Mouse (Mus musculus) stomach, postnatal 0 days (tissue): ENCODE measurements around the gene Tigar. TPM values are rescaled to one million over a fixed set of nuclear protein-coding genes. Genes with fewer than 3 reads are reported as not detected.
A peak's percentile ranks its signal among the peaks of the same experiment; 100 is the strongest.

ENCODE experiments used
- ATAC-seq: fragments of 200-750 bp; cut with Nextera tagmentation; 2 replicates; pipeline ENCODE4 v1.8.0; 2017; ENCODE audit not compliant: low FRiP score, low TSS enrichment
- DNase-seq: peaks from one replicate; pipeline ENCODE4 v3.0.0-alpha.2; 2016; ENCODE audit warnings: low spot score
- H3K27ac ChIP-seq: fragments of 300-500 bp; sonication (generic); replicated peaks from 2 replicates; pipeline ENCODE4 v1.5.1; 2014; ENCODE audit warnings: mild to moderate bottlenecking, control low read depth
- H3K27me3 ChIP-seq: fragments of 300-500 bp; sonication (generic); 2 replicates; pipeline ENCODE4 v1.6.1; 2014; ENCODE audit warnings: low read length; ENCODE audit not compliant: control insufficient read depth, insufficient read depth
- H3K36me3 ChIP-seq: fragments of 300-500 bp; sonication (generic); 2 replicates; pipeline ENCODE4 v1.6.1; 2014; ENCODE audit warnings: low read length, mixed read lengths; ENCODE audit not compliant: control insufficient read depth, insufficient read depth
- H3K4me1 ChIP-seq: fragments of 300-500 bp; sonication (generic); replicated peaks from 2 replicates; pipeline ENCODE4 v1.6.1; 2014; ENCODE audit warnings: antibody characterized with exemption; ENCODE audit not compliant: control insufficient read depth, insufficient read depth
- H3K4me2 ChIP-seq: fragments of 300-500 bp; sonication (generic); replicated peaks from 2 replicates; pipeline ENCODE4 v1.6.1; 2014; ENCODE audit warnings: low read depth, mild to moderate bottlenecking, control low read depth, moderate library complexity
- H3K4me3 ChIP-seq: fragments of 300-500 bp; sonication (generic); 2 replicates; pipeline ENCODE4 v1.5.1; 2014; ENCODE audit warnings: low read depth, low read length, control low read depth
- H3K9ac ChIP-seq: fragments of 300-500 bp; sonication (generic); 2 replicates; pipeline ENCODE4 v1.6.1; 2014; ENCODE audit warnings: mild to moderate bottlenecking, low read length, control low read depth, mixed read lengths
- H3K9me3 ChIP-seq: fragments of 300-500 bp; sonication (generic); 2 replicates; pipeline ENCODE4 v1.6.1; 2016; ENCODE audit warnings: low read length; ENCODE audit not compliant: control insufficient read depth
- CTCF ChIP-seq: IDR thresholded peaks from 2 replicates; pipeline ENCODE4 v1.5.1; 2016; ENCODE audit warnings: antibody characterized with exemption, low read depth, mild to moderate bottlenecking, moderate library complexity
- EP300 ChIP-seq: optimal IDR thresholded peaks from 2 replicates; pipeline ENCODE3; 2016; ENCODE audit warnings: antibody characterized with exemption
- WGBS: fragments of 180-500 bp; shearing (Covaris S2); extraction: QIAGEN DNeasy Blood & Tissue Kit; methylation state at CpG from one replicate; pipeline ENCODE4 v1.1.7; 2014; 5-methylcytosine and 5-hydroxymethylcytosine counted together
- polyA plus RNA-seq: library from polyadenylated mRNA; unstranded; fragments of >200 nt; fragmentation: Nextera tagmentation; extraction: Ambion mirVana; gene quantifications from 2 replicates; pipeline ENCODE4 v1.2.1, GENCODE M21; 2015

Gene Tigar
- polyA plus RNA-seq, 1 experiment from 2014 or later, result 4.1 TPM

DNA sequence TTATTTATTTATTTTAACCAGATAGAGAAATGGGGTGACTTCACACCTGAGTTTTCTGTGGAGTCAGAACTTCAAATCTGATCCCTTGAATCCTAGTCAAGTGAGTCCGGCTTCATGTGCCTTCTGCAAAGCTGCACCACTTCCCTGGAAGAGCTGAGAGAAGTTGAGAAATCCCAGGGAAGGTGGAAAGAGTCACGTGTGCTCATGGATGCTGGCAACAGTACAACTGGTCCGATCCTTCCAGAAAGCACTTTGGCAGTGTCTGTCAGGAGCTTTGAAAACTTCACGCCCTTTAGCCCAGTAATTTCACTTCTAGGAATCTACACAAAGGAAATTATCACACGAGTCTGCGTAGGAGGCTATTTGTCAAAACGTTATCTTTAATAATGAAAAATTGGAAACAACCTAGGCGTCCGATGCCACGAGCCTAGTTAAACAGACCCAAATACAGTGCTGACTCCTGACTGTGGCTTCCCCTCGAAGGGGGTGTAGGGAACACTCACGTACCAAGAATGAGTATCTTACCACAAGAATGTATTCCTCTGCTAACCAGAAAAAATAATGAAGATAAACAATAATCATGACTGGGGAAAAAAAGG lies 52.3 kb downstream of the Tigar start:
- TF ChIP-seq CTCF (no peak), EP300 (no peak)
- WGBS, result 24% methylated on average over 12 of the region's 12 CpGs
- ATAC-seq (0 out of 2 replicates have a peak, but pooled peaks have one; percentile 40), DNase-seq (no peak)
- H3K36me3 ChIP-seq, result no peaks in the 10 kb centered on the region
- H3K4me3 ChIP-seq, result no peak overlapping the region
- no peaks in the 10 kb centered on the region for H3K27me3 ChIP-seq
- no peak overlapping the region for H3K27ac ChIP-seq
- H3K9me3 ChIP-seq, result no peaks in the 10 kb centered on the region
- no peaks in the 10 kb centered on the region for H3K4me1 ChIP-seq
- no peak overlapping the region for H3K9ac ChIP-seq
- peak overlapping the region; percentile 6; the same call in 1 of the 2 replicates for H3K4me2 ChIP-seq

DNA sequence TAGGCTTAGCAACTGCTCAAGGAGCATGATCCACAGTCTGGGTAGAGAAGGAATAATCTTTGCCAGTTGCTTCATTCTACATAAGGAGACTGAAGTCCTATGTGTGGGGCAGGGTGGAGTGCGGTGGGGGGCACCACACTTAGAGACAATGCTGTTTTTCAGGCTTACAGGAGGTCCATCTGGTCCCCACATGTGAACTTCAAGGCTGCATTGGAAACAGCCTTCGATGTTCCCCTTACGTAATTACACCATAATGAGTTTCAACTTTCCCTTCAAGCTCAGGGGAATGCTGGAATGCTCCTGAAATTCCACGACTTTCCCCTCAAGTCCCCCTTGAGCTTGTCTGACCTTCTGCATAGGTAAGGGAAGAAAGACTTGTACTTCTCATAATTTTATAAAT lies 58.5 kb downstream of the Tigar start:
- no peak for TF ChIP-seq CTCF
- TF ChIP-seq EP300, result no peak

GRCm38 (mm10) chr6:127044909-127045308 lies 64.4 kb downstream of the Tigar start:
- DNase-seq (peak; percentile 24), ATAC-seq (peak; percentile 42; the same call in 1 of the 2 replicates)
- no peak overlapping the region for H3K4me2 ChIP-seq
- WGBS, result 26% methylated on average over 6 of the region's 6 CpGs
- TF ChIP-seq EP300, result no peak
- no peak for TF ChIP-seq CTCF
- no peaks in the 10 kb centered on the region for H3K36me3 ChIP-seq
- H3K9me3 ChIP-seq, result no peaks in the 10 kb centered on the region
- H3K9ac ChIP-seq, result no peak overlapping the region
- no peak overlapping the region for H3K27ac ChIP-seq
- H3K4me1 ChIP-seq, result no peaks in the 10 kb centered on the region
- no peaks in the 10 kb centered on the region for H3K27me3 ChIP-seq
- no peak overlapping the region for H3K4me3 ChIP-seq

More for the DNA sequence above, 58.5 kb downstream of the Tigar start:
- DNase-seq (no peak), ATAC-seq (no peak)
- no peaks in the 10 kb centered on the region for H3K9me3 ChIP-seq
- no peaks in the 10 kb centered on the region for H3K4me1 ChIP-seq
- WGBS, result 70% methylated on average over 4 of the region's 4 CpGs
- no peak overlapping the region for H3K4me2 ChIP-seq
- H3K4me3 ChIP-seq, result no peak overlapping the region
- no peaks in the 10 kb centered on the region for H3K36me3 ChIP-seq
- H3K27ac ChIP-seq, result no peak overlapping the region
- H3K27me3 ChIP-seq, result no peaks in the 10 kb centered on the region
- no peak overlapping the region for H3K9ac ChIP-seq

Other genes starting within 250 kb of the Tigar start
- 0.05 TPM in 1 of 2 replicates, not detected in the other for gene Dyrk4, start 187.7 kb downstream of the Tigar start, polyA plus RNA-seq
- 13.3 and 14.6 TPM in 2 replicates for gene Rad51ap1, start 170.0 kb downstream of the Tigar start, polyA plus RNA-seq
- 12.1 and 12.7 TPM in 2 replicates for gene D6Wsu163e, start 169.6 kb downstream of the Tigar start, polyA plus RNA-seq
- gene Fgf6, start 94.0 kb downstream of the Tigar start, polyA plus RNA-seq, result not detected in 2 replicates
- gene Fgf23, start 36.7 kb downstream of the Tigar start, polyA plus RNA-seq, result not detected in 2 replicates
- gene Ccnd2, start 42.6 kb upstream of the Tigar start, polyA plus RNA-seq, result 433 and 478 TPM in 2 replicates